Mouse (Mus musculus) left cerebral cortex, adult 18-20 months (tissue): Measurements from ENCODE around the gene St3gal4. TPM values are rescaled to one million over a fixed set of nuclear protein-coding genes. Genes with fewer than 3 reads are reported as not detected.

ENCODE experiments used
- DNase-seq, 2 experiments: peaks; one replicate each; pipeline ENCODE4 v3.0.0; 2021 to 2022; ENCODE audit warnings: low spot score in 2 of 2, mixed read lengths in 1 of 2
- total RNA-seq, 2 experiments: library from RNA; stranded (reverse); gene quantifications; 2 replicates each; pipeline ENCODE4 v1.2.3; 2021

St3gal4 gene
- total RNA-seq, 2 experiments from 2014 or later = 26.7 to 29.7 TPM

DNA sequence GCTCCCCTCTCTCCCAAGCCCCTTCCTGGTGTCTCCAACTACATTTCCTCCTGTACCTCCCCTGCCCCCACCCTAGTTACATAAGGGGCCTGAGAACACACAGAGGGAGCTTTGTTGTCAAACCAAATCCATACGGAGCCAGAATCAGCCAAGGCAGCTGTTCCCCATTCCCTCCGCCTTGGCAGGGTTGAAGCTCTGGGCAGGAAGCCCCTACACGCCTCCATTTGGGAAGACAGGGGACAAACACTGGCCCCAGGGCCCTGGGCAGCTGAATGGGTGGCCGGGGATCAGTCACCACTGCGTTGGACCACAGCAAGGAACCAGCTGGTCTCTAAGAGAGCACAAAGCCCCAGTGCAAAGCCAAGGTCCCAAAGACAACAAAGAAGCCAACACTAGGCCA, 10.2 kb downstream of the St3gal4 start:
- peak; percentile 57 to 73 for DNase-seq

DNA sequence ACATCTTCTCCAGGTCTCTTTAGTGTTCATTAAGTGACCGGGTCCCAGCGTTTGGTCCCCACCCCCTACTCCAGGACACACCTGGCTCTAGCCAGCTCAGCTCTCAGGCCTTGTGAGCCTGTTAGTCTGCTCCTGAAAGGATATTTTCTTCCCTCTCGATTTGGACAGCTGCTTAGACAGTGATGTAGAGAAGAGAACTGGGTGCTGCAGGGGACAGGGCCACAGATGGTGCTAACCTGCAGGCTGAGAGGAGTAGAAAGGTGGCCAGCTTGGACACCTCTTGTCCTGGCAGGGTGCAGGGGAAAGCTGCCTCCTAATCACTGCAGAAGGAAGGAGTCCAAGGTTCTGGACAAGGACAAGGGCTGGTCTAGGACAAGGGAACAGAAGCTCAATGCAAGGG, 11.0 kb downstream of the St3gal4 start:
- no peak for DNase-seq

DNA sequence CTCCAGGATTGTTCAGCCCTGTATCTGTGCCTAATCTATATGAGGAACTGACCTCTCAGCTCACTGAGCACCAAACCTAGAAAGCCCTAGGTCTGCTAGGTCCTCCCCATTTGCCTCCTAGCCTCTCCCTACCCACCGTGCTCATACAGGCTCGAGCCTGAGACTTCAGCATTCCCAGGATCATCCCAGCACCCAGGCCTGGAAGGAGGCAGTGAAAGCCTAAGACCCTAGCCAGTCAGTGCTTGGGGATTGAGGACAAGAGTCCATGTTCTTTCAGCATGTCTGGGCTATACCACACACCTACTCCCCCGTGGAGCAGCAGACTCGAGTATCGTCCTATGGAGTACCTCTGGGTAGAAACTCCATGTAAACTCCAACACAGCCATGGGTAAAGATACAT, 11.7 kb downstream of the St3gal4 start:
- DNase-seq = no peak

DNA sequence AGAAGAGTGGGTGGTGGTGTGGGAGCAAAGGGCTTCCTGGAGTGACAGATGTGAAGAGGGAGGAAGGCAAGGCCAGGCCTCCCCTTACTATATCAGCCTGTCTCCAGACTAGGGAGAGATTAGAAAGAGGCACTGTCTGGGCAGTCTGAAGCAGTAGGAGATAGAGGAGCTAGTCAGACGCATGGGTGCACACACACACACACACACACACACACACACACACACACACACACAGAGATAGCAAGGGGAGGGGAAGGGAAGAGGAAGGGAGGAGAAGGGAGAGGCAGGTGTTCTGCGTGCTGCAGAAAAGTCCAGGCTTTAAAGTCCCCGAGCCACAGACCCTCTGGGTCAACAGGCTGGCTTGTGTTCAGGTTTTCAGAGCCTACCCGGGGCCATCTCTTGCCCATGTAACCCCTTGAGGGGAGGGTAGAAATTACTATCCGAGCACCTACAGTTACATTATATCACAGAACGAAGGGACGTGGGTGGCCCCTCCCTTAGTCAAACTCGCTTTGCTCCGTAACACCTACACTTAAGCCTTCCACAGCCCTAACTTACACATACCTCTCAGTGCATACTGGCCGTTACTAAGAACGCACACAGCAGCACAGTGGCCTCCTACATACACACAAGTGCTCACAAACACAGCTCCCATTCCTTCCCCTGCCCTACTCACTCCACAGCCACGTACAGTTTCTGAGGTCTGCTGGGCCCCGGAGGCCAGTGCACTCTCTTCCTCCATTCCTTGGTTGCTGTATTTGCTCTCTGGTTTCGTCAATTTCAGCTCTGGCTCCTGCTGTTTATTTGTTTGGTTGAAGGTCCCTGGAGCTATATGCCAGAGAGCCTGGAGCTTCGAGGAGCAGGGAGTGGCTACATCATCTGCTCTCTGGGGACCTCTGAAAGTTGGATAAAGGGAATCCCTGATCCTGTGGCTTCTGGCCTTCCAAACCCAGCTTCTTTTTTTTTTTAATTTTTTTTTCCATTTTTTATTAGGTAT, 12.9 kb downstream of the St3gal4 start:
- no peak for DNase-seq

DNA sequence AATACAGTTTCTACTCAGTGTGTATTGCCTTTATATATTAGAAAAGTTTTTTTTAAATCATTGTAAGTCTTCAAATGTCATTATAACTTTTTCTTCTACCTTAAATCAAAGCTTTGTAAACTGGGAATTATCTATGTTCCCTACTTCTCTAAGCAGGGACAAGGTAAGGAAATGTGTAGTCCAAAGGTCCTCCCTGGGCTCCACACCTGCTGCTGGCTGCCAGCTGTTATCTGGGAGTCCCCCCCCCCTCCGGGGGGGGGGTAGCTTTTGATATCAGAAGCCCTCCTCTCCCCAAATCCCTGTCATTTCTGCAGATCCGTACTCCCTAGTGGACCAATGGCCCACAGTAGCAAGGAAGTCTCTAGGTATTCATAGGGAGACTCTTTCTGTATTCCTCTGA, 13.6 kb downstream of the St3gal4 start:
- no peak for DNase-seq

DNA sequence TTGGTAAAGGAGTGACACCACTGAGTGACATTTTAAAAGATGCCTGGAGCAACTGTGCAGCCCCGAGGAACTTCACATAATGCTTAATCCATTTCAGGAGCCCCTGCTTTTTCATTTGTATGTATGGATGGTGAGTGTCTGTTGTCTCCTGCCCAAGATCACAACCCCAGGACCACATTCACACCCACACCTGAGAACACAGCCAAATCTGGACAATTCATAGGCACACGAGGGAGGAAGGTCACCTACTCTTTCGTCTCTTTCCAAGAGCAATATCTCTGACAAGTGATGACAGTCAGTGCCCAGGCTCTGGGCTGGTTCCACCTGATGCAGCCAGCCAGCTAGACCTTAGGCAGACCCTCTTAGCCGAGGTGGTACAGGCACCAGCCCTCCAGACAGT, 14.4 kb downstream of the St3gal4 start:
- no peak for DNase-seq

DNA sequence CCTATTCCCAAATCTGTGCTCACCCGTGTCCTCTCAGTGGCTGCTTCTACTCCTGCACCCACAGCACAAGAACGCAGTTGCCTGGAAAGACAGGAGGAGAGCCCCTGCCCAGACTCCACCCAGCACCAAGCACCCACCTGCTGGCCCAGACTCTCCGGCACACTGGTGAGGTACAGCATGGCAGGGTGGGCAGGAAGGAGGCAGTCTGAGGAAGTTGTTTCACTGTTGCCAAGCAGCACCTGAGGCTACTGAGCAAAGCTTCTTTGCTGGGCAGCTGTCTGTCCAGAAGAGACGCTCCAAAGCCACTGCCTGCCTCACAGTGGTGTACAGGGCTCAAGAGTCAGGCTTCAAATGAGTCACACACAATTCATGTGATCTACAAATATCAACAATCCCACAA, 20.3 kb downstream of the St3gal4 start:
- DNase-seq = no peak

DNA sequence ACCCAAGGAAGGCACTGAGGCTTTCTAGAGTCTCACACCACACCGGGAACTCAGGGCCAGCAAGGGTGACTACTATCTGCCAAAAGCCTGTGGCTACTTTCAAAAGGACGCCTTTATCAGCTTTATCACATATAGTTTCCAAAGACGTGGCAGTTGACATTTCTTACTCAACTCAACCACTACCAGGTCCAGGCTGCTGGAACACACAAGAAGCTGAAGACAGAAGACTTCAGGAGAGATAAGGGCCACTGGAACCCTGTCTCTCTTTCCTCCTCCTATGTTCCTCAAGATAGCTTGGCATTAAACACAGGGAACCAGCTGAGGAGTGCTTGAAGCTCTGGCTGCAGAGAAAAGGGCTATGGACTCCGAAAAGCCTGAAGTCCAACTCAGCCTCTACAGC, 21.2 kb downstream of the St3gal4 start:
- DNase-seq = no peak

DNA sequence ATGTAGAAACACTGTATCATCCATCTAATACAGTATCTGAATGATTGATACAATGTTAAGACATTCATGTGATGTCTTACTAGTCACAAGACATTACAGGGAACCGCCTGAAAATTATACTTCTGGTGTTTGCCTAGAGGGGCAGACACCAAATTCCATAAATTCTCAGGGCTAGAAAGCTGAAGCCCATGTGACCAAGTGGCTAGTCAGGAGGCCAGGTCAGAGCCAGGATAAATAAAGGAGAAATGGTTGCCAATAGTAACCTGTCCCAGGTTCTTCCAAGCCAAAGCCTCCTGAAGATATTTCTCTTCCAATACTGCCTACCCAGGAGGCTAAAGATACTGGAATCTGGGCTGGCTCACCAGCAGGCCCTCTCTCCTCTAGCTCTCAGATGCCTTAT, 23.3 kb downstream of the St3gal4 start:
- no peak for DNase-seq

DNA sequence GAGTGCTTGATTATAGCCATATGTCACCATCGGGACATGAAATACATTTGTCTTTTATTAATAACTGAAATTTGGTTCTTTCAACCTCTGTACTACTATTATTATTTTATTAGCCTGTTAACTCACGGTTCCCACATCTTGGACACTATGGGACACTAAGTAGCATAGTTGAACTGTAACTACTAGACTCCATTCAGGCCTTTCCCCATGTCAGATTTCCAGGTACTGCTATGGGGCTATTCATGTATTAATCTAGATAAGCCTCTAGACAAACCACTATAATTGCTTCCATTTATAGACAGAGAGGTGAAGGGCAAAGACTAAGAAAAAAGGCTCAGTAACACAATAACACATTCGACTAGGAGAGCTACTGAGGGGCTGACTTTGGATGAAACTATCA, 25.7 kb downstream of the St3gal4 start:
- DNase-seq = no peak

DNA sequence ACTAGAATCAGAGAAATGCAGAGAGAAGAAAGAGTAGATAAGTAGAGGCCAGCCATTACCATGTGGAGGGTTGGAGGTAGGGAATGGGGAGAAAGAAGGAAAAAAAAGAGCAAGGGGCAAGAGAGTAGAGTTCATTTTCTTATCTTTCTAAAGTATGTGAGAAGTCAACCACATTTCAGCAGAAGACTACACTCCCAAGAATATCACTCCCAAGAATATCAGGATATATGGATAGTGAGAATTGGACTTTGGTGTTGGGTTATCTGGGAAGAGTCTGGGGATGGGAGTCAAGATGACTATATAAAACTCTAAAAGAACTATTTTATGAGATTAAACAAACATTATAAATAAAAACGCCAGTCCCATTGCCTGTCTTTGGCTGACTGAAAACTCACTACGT, 26.2 kb downstream of the St3gal4 start:
- no peak for DNase-seq

DNA sequence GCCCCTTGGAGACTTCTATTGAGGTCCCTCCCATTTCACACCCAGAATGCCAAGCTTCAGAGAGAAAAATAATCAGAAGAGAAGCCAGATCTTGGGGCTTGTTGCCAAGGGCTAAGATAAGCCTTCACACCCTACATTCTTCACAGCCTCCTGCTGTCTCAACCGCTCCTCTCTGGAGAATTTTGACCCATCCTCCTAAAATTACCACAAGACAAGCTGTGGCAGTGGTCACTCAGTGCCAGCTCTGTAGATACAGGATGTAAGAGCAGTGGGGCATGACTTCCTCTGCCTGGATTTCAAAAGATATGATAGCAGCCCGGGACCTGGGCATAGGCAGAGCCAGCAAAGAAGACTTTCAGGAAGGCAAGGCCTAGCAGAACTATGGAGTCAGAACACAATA, 57.6 kb downstream of the St3gal4 start:
- DNase-seq = no peak

DNA sequence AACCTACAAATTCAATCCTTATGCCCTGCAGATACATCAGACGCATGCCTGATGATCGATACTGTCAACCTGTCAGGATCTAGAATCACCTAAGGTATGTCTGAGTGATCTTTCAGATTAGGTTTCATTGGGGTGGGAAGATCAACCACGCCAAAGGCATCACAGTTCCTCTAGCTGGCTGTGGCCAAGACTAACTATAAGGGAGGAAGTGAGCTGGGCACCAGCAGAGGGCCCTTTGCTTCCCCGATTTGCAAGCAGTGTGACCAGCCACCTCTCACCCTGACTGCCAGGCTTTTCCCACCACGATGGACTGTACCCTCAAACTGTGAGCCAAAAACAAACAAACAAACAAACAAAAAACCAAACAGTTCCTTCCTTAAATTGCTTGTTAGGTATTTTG, 59.2 kb downstream of the St3gal4 start:
- DNase-seq = no peak

DNA sequence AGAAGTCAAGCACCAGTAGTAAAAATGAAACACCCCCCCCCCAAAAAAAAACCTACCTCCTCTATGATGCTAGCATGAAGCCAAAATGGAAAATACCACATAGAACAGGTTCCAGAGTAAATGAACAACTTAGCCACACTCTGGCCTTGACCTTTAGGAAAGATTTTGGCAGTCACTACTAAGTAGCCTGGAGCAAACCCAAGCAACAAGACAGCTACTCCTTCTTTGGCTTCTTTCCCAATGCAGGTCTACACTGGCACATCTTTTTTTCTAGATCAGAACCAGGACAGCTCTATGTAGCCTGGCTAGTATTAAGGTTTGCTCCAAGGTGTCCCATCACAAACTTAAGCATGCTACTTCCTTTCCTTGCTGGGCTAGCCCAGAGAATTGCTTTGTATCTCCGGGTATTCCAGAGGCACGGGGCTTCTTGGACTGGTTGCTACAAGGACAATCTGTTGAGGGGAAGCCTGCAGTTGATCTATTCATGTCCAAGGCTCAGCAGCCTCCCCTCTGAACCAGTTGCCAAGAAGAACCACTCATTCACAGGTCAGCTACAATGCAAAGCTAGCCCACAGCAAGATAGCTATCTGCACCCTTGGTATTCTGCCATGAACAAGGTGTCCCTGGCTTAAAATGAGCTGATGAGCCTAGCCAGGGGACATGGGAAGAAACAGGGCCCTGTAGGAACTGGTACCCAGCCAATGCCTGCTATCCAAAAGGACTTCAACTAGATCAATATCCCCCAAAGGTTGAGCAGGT, 60.3 kb downstream of the St3gal4 start:
- no peak for DNase-seq

DNA sequence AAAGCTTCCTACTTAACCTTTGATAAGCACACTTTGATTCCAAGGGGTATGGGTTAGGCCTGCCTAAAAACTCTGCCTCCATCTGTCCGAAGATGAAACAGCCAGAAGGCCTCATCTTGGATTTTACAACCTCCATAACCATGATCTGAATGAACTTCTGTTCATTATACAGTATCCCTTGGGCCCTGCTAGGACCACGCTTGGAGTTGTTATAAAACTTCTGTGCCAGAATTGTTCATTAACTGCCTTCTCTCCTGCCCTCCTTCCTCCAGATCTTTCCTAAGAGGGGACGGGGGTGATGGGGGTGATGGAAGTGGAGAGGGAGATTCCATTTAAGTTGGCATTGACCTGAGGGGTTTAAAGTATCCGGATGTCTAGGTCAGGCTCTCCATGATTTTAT, 60.9 kb downstream of the St3gal4 start:
- no peak for DNase-seq

DNA sequence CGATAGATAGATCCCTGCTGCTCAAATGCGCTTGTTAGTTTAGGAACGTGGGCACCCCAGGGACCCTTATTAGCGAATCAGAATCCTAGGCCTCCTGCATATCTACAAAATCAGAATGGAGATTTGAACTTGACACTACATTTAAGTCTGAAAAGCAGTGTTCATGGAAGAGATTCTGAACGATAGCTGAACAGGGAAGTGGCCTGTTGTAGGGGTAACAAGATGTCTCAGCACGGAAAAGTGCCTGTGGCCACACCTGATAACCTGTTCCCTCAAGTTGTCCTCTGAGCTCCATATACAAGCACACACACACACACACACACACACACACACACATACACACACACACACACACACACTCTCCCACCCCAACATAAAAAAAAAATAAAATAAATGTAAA, 61.4 kb downstream of the St3gal4 start:
- no peak for DNase-seq

DNA sequence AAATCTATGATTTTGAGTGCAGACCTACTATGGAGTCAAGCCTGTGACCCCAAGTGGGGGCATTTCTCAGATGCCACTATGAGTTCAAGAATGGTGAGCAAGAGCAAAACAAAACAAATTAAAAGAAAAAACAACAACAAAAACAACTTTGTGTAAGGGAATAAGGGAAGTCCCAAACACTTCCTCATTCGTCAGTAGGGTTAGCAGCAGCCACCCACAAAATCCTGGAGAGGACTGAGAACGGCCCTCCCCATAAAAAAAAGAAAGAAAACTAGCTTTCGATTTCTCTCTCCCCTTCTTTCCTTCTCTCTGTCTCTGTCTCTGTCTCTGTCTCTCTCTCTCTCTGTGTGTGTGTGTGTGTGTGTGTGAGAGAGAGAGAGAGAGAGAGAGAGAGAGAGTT, 62.5 kb downstream of the St3gal4 start:
- no peak for DNase-seq

DNA sequence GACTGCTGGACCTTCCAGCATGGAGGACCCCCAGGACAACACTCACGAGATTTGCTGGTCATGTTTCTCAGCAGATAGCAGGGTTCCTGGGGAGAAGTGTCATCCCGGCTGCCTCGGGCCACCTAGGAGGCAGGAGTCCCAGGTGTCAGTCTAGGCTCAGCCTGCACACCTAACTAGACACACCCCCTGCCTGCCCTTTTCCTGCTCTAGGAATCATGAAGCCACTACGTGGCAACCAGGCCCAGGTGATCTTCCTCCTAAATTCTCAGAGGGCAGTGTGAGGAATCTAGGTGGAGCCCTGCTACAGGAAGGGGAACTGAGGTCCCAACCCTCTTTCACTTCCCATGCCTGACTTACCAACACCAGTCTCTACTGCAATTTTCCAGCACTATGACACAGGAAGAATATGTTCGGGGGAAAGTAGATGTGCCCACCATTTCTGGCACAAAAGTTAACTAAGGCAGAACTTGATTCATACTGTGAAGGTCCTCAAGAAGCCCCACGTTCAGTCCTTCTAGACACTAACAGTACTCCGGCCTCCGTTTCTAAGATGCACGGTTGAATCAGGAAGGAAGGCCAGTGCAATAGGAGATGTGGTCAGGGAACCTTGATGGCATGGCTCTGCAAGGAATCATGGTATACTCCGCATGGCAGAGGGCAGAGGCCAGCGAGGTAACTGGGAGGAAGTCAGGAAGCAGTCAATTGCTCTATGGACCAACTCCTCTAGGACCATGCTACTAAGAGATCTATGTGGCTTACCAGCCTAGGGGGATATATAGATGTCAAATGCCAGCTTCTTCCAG, 63.3 kb downstream of the St3gal4 start:
- peak in 1 of 2 experiments; percentile 0 for DNase-seq

DNA sequence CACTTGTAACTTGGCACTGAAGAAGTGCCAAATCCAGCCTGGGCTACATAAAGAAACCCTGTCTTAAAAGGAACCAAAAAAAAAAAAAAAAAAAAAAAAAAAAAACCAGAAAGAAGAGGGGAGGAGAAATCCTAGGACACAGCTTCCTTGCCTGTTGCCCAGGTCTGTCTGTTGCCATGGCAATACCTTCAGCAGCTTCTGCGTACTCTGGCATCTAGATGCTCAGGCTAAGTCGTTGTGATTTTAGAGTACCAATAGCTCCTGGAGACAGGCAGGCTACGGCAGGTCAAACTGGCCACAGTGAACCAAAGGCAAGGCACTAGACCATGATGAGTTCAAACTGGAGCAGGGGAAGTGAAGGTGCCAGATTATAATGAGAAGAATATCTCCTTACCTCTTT, 65.4 kb downstream of the St3gal4 start:
- DNase-seq = no peak

DNA sequence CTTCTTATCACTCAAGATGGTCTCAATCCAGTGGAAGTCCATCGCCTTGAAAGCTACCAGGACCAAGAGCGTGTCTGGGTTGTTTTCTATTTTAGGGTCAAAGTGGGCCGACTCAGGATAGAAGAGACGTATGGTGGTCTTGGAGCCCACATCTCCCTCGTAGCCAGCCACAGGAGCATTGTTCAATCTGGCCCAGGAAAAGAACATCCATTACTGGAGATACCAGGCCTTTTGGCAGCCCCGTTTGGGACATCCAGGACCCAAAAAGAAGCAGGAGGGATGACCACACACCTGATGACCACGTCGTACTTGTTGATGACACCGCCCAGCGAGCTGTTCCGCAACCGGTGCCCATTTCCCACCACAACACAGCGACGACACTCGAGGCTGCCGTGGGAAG, 66.0 kb downstream of the St3gal4 start:
- no peak for DNase-seq

DNA sequence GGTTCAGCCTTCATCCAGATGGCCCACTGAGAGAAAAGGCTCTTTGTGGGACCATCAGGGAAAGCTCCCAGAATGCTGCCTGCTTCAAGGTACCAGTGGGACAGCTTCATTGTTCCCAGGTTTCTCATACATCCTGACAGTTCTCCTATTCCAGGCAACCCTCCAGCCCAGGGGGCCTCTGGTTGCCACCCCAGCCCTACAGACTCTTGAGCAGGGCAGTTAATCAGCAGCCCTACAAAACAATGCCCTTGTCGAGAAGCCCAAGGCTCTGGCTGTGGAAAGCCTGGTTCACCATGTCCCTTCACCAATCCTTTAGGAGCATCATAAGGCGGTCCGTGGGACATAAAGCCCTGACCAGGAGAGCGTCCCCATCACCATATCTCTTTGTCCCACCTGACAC, 66.4 kb downstream of the St3gal4 start:
- no peak for DNase-seq

DNA sequence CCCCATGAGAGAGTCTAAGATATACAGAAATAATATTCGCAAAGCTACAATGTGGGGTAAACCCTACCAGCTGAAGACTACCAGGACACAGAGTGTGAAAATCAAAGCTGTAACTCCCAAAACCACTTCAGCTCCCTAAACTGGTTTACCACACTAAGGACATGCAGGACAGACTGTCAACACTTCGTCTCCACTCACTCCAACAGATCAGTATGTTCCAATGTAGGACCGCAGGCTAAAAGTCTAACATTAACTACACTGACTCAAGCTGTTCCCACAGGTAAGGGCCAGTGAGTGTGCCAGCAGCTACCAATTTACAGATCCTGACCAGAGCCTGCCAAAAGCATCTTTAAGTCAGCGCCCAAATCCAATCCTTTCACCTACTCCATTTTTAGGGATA, 67.4 kb downstream of the St3gal4 start:
- DNase-seq = no peak
